Mouse (Mus musculus) heart, adult 2 months (tissue): Measurements from ENCODE around the gene Lbhd1.

Experiments used
- CTCF ChIP-seq: fragments of 200-600 bp; IDR thresholded peaks from 2 replicates; pipeline ENCODE4 v1.8.1; 2022; ENCODE audit warnings: antibody characterized with exemption, mild to moderate bottlenecking, moderate library complexity
- EP300 ChIP-seq: fragments of 200-500 bp; IDR thresholded peaks from 2 replicates; pipeline ENCODE4 v1.6.1; 2011; ENCODE audit warnings: low read depth, low read length, control low read depth; ENCODE audit not compliant: insufficient read depth
- POLR2A ChIP-seq: fragments of 200-500 bp; IDR thresholded peaks from 2 replicates; pipeline ENCODE4 v1.6.1; 2011; ENCODE audit warnings: mild to moderate bottlenecking, low read depth, low read length, control low read depth; ENCODE audit not compliant: insufficient read depth

DNA sequence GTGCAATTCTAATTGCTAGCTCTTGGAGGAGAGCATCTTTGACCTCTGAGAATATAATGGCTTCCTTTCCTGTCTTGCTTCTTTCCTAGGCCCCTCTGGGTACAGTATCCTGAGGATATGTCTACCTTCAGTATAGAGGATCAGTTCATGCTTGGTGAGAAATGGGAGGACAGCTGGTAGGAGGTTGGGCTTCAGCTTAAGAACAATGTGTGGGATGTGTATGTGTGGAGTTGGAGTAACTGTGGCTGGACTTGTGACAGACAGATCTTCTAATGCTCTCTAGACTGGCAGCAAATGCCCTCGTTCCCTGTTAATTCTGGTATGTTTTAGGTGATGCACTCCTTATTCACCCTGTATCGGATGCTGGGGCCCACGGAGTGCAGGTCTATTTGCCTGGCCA, 30.7 kb downstream of the Lbhd1 start:
- TF ChIP-seq CTCF (no peak), POLR2A (no peak), EP300 (no peak)
